Mouse (Mus musculus) neural tube, embryonic 15.5 days (tissue): Measurements from ENCODE around the gene Pdss2. TPM values are rescaled to one million over a fixed set of nuclear protein-coding genes. Genes with fewer than 3 reads are reported as not detected.

ENCODE experiments used
- ATAC-seq: fragments of 200-750 bp; cut with Nextera tagmentation; 2 replicates; pipeline ENCODE4 v1.8.0; 2017; ENCODE audit warnings: mild to moderate bottlenecking, moderate TSS enrichment, moderate library complexity; ENCODE audit not compliant: low FRiP score
- H3K27ac ChIP-seq: fragments of 300-500 bp; sonication (generic); replicated peaks from 2 replicates; pipeline ENCODE4 v1.5.1; 2015; ENCODE audit warnings: mild to moderate bottlenecking, inconsistent platforms
- H3K27me3 ChIP-seq: fragments of 300-500 bp; sonication (generic); replicated peaks from 2 replicates; pipeline ENCODE4 v1.6.1; 2015; ENCODE audit warnings: inconsistent platforms
- H3K36me3 ChIP-seq: fragments of 300-500 bp; sonication (generic); 2 replicates; pipeline ENCODE4 v1.6.1; 2015; ENCODE audit warnings: inconsistent platforms
- H3K4me1 ChIP-seq: fragments of 300-500 bp; sonication (generic); 2 replicates; pipeline ENCODE4 v1.6.1; 2015; ENCODE audit warnings: inconsistent platforms
- H3K4me2 ChIP-seq: fragments of 300-500 bp; sonication (generic); 2 replicates; pipeline ENCODE4 v1.6.1; 2015; ENCODE audit warnings: inconsistent platforms, mild to moderate bottlenecking, moderate library complexity
- H3K4me3 ChIP-seq: fragments of 300-500 bp; sonication (generic); replicated peaks from 2 replicates; pipeline ENCODE4 v1.5.1; 2015; ENCODE audit warnings: mild to moderate bottlenecking, inconsistent platforms
- H3K9ac ChIP-seq: fragments of 300-500 bp; sonication (generic); replicated peaks from 2 replicates; pipeline ENCODE4 v1.6.1; 2015; ENCODE audit warnings: mild to moderate bottlenecking, inconsistent platforms
- H3K9me3 ChIP-seq: fragments of 300-500 bp; sonication (generic); replicated peaks from 2 replicates; pipeline ENCODE4 v1.6.1; 2016; ENCODE audit warnings: inconsistent platforms
- WGBS: fragments of 180-500 bp; shearing (Covaris S2); methylation state at CpG from one replicate; pipeline ENCODE4 v1.1.7; 2015; ENCODE audit warnings: mixed read lengths; 5-methylcytosine and 5-hydroxymethylcytosine counted together
- polyA plus RNA-seq: library from polyadenylated mRNA; unstranded; fragments of >200 nt; fragmentation: Nextera tagmentation; extraction: Ambion mirVana; gene quantifications from 2 replicates; pipeline ENCODE4 v1.2.1, GENCODE M21; 2015

Pdss2 gene
- polyA plus RNA-seq, 1 experiment from 2014 or later, result 16.8 TPM

DNA sequence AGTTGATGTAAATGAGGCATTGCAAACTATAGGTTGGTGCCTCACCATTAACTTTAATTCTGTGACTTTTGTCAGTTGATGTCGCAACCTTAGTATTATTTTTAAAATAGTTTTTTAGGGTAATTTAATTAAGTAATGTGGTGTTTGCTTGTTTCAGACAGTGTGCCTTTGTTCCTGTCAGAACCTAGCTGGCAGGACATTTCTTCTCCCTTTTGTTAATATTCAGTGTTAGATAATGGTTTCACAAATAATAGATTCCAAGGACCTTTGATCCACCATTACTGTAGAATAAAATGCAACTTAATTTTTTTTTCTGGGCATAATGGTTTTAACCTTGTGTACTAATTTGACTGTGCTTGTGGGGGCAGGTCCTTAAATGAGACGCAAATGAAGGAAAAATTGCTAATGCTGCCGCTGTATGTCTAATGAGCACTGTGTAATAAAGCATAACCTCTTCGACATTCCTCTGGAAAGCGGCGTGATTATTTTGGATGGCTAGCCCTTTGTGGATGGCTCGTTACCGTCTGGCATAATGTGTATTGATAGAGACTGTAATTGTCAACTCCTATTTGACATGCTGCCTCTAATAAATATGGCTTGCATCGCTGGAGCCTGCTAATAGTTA lies 96.2 kb downstream of the Pdss2 start:
- 34% methylated on average over 9 of the region's 9 CpGs for WGBS
- Histone ChIP-seq H3K4me1 (peaks cover 9% of the 10 kb centered on the region), H3K4me3 (no peak overlapping the region), H3K9me3 (no peaks in the 10 kb centered on the region), H3K9ac (no peak overlapping the region), H3K27me3 (no peaks in the 10 kb centered on the region), H3K36me3 (no peaks in the 10 kb centered on the region), H3K27ac (no peak overlapping the region), H3K4me2 (no peak overlapping the region)
- no peak for ATAC-seq

GRCm38 (mm10) chr10:43321019-43321418 lies 99.7 kb downstream of the Pdss2 start:
- no peak overlapping the region for H3K27ac ChIP-seq
- no peaks in the 10 kb centered on the region for H3K27me3 ChIP-seq
- ATAC-seq, result no peak
- 90% methylated on average over 5 of the region's 5 CpGs for WGBS
- no peak overlapping the region for H3K9ac ChIP-seq
- H3K36me3 ChIP-seq, result no peaks in the 10 kb centered on the region
- no peaks in the 10 kb centered on the region for H3K9me3 ChIP-seq
- no peak overlapping the region for H3K4me3 ChIP-seq
- peaks cover 14% of the 10 kb centered on the region for H3K4me1 ChIP-seq
- H3K4me2 ChIP-seq, result no peak overlapping the region

DNA sequence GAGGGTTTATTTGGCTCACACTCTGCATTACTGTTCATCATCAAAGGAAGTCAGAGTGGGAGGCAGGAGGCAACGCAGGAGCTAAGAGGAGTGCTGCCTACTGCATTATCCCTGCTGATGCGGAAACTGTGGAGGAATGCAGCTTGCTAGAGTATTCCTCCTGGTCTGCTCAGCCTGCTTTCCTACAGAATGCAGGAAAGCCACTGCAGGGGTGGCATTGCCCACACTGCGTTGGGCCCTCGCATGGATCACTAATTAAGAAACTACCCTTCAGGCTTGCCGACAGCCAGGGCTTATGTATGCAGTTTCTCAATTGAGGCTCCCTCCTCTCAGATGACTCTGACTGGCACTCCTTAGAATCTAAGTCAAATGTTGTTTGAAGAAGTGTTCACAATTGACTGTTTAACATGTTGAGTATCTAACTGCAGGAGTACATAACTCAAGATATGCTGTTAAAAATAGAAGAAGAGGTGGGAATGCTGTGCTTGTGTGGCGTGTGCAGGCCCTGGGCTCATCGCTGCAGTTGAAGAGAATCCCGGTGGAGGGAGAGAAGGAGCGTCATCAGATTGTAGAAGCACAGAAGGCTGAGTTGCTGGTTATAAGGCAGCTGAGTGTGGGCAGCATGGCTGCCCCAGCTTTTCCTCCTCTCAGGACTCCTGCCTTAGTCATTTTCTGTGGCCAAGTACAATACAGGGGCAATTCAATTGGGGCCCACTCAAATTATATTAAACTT lies 101.3 kb downstream of the Pdss2 start:
- no peaks in the 10 kb centered on the region for H3K36me3 ChIP-seq
- H3K4me3 ChIP-seq, result no peak overlapping the region
- peaks cover 11% of the 10 kb centered on the region for H3K4me1 ChIP-seq
- H3K9me3 ChIP-seq, result no peaks in the 10 kb centered on the region
- peak; percentile 54; the same call in 1 of the 2 replicates for ATAC-seq
- H3K4me2 ChIP-seq, result no peak overlapping the region
- 60% methylated on average over 9 of the region's 9 CpGs for WGBS
- no peak overlapping the region for H3K9ac ChIP-seq
- no peaks in the 10 kb centered on the region for H3K27me3 ChIP-seq
- no peak overlapping the region for H3K27ac ChIP-seq

DNA sequence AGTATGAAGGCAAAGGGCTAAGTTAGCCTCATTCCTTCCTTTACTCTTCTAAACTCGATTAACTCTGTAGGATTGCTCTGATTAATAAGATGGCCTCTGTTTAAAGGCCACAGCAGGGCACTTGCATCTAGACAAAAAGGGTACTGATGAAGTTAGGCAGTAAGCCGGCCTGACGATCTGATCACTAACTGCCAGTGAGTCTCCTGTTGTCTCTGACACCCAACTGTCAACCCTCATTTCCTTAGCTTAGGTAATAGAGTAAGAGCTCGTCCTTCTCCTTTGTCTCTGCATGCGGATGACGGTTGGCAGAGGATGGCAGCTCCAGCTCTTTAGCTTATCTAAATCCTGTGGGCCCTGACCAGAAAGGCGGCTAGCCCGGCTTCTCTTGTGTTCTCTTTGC lies 102.1 kb downstream of the Pdss2 start:
- Histone ChIP-seq H3K27ac (no peak overlapping the region), H3K36me3 (no peaks in the 10 kb centered on the region), H3K4me2 (no peak overlapping the region), H3K4me1 (peaks cover 10% of the 10 kb centered on the region), H3K9me3 (no peaks in the 10 kb centered on the region), H3K9ac (no peak overlapping the region), H3K27me3 (no peaks in the 10 kb centered on the region), H3K4me3 (no peak overlapping the region)
- 54% methylated on average over 8 of the region's 8 CpGs for WGBS
- no peak for ATAC-seq

- Histone ChIP-seq H3K4me3 (no peak overlapping the region), H3K9me3 (no peaks in the 10 kb centered on the region), H3K27ac (no peak overlapping the region), H3K36me3 (no peaks in the 10 kb centered on the region), H3K27me3 (no peaks in the 10 kb centered on the region), H3K4me1 (peaks cover 24% of the 10 kb centered on the region), H3K4me2 (no peak overlapping the region), H3K9ac (no peak overlapping the region)
- over 99% methylated on average over 5 of the region's 5 CpGs for WGBS
- no peak for ATAC-seq
Observed at GRCm38 (mm10) chr10:43329813-43330212, 108.5 kb downstream of the Pdss2 start.

DNA sequence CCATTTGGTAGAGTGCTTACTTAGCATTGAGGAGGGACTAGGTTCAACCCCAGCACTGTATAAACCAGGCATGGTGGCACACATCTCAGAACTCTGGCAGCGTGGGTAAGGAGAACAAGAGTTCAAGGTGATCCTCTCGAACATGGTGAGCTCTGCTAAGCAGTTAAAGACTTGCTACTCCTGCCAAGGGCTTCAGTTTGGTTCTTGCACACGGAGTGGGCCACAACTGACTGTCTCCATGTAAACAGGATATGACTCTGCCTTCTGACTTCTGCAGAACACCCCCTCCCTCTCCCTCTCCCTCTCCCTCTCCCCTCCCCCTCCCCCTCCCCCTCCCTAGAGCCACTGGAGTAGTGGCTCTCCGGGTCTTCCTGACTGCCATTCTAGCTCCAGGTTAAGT lies 109.4 kb downstream of the Pdss2 start:
- Histone ChIP-seq H3K27me3 (no peaks in the 10 kb centered on the region), H3K9ac (no peak overlapping the region), H3K4me3 (no peak overlapping the region), H3K36me3 (no peaks in the 10 kb centered on the region), H3K9me3 (no peaks in the 10 kb centered on the region), H3K4me1 (peaks cover 24% of the 10 kb centered on the region), H3K4me2 (no peak overlapping the region), H3K27ac (no peak overlapping the region)
- WGBS, result 61% methylated on average over 4 of the region's 4 CpGs
- ATAC-seq, result no peak

DNA sequence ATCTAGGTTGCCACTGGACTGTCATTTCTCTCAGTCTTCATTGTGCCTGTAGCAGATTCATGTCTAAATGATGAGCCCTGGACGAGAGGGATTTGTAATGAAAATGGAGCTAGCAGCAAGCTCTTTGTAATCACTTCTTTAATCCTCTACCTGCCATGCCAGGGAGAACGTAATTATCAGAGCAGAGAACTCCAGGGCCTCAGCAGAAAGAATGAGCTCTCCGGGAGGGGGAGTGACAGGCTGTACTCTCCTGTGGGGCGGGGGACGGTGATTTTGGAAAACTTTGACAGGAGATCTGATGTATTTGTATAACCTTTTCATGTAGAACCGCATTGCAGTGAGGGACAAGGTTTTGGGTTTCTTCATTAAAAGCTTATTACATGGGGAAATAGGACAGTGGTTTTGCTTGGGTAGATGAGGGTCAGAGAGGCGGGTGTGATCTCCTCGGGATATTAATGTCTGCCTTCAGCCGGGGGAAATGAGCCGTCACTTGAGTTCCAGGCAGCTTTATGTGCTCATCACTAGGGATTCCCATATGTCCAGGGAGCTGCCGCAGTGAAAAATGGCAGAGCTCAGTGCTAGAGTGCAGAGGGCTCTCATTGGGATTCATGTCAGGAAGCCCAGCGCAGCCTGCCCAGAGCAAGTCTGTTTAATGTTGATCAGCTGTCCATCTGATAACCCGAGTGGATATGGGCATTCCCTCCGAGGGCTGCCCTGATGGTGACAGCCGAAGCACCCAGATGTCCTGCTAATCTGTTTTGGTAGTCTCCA lies 110.8 kb downstream of the Pdss2 start:
- no peak overlapping the region for H3K9ac ChIP-seq
- H3K9me3 ChIP-seq, result no peaks in the 10 kb centered on the region
- no peaks in the 10 kb centered on the region for H3K27me3 ChIP-seq
- WGBS, result 9% methylated on average over 15 of the region's 15 CpGs
- peak overlapping the region; percentile 26 for H3K4me2 ChIP-seq
- H3K27ac ChIP-seq, result peak overlapping the region; percentile 72
- no peaks in the 10 kb centered on the region for H3K36me3 ChIP-seq
- H3K4me1 ChIP-seq, result peaks cover 24% of the 10 kb centered on the region
- no peak overlapping the region for H3K4me3 ChIP-seq
- peak; percentile 84 for ATAC-seq

GRCm38 (mm10) chr10:43335874-43336273 lies 114.6 kb downstream of the Pdss2 start:
- WGBS, result 74% methylated on average over 4 of the region's 4 CpGs
- Histone ChIP-seq H3K4me2 (no peak overlapping the region), H3K27ac (no peak overlapping the region), H3K27me3 (no peaks in the 10 kb centered on the region), H3K36me3 (no peaks in the 10 kb centered on the region), H3K9ac (no peak overlapping the region), H3K4me3 (no peak overlapping the region), H3K9me3 (no peaks in the 10 kb centered on the region), H3K4me1 (peaks cover 22% of the 10 kb centered on the region)
- no peak for ATAC-seq

GRCm38 (mm10) chr10:43337110-43337509 lies 115.8 kb downstream of the Pdss2 start:
- Histone ChIP-seq H3K27ac (no peak overlapping the region), H3K27me3 (no peaks in the 10 kb centered on the region), H3K4me2 (no peak overlapping the region), H3K9me3 (no peaks in the 10 kb centered on the region), H3K36me3 (no peaks in the 10 kb centered on the region), H3K4me3 (no peak overlapping the region), H3K9ac (no peak overlapping the region), H3K4me1 (peaks cover 10% of the 10 kb centered on the region)
- WGBS, result 84% methylated on average over 2 of the region's 2 CpGs
- no peak for ATAC-seq

DNA sequence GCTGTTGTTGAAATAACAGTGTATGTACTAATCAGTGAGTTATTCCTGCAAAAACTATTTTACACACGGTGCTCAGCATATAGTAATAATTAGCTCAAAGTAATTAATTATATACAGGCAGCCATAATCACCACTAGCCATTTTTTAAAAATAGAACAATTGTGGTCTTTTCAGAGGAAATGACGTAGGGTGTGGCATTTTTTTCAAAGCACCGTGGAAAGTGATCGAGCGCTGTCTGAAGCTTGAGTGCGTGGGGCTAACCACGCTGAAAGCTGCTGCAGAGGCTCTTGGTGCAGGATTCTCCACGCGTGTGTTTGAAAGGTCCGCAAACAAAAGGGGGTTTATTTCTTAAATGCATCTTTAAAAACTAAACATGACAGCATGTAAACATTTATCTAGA lies 118.5 kb downstream of the Pdss2 start:
- no peak overlapping the region for H3K4me2 ChIP-seq
- WGBS, result 73% methylated on average over 10 of the region's 10 CpGs
- no peak overlapping the region for H3K9ac ChIP-seq
- no peak overlapping the region for H3K27ac ChIP-seq
- no peaks in the 10 kb centered on the region for H3K9me3 ChIP-seq
- no peaks in the 10 kb centered on the region for H3K27me3 ChIP-seq
- H3K4me1 ChIP-seq, result no peaks in the 10 kb centered on the region
- no peaks in the 10 kb centered on the region for H3K36me3 ChIP-seq
- H3K4me3 ChIP-seq, result no peak overlapping the region
- ATAC-seq, result no peak

GRCm38 (mm10) chr10:43349718-43350117 lies 128.4 kb downstream of the Pdss2 start:
- no peaks in the 10 kb centered on the region for H3K27me3 ChIP-seq
- H3K27ac ChIP-seq, result 0 out of 2 replicates have a peak overlapping the region, but pooled peaks have one; percentile 11
- no peaks in the 10 kb centered on the region for H3K9me3 ChIP-seq
- H3K4me3 ChIP-seq, result no peak overlapping the region
- H3K36me3 ChIP-seq, result no peaks in the 10 kb centered on the region
- no peak overlapping the region for H3K9ac ChIP-seq
- H3K4me1 ChIP-seq, result 0 out of 2 replicates have a peak, but pooled peaks cover 3% of the 10 kb centered on the region
- H3K4me2 ChIP-seq, result no peak overlapping the region
- WGBS, result 48% methylated on average over 2 of the region's 2 CpGs
- ATAC-seq, result no peak

DNA sequence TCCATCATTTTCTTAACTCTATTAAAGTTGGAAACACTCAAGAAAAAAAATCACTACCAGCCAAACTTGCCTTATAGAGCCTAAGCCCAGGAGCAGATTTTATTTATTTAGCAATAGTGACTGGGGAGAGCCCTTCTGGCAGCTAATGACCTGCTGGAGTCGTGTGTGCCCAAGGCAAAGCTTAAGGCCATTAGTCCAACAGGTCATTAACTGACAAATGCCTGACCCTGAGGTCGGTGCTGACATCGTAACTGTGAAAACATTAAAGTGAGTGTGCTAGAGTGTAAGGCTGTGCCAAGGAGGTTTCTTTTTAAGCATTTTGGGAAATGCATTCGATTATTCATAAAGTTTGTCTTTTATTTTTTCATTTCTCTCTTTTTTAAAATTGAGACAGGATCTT lies 136.6 kb downstream of the Pdss2 start:
- Histone ChIP-seq H3K36me3 (no peaks in the 10 kb centered on the region), H3K4me3 (no peak overlapping the region), H3K4me1 (no peaks in the 10 kb centered on the region), H3K9ac (no peak overlapping the region), H3K27ac (no peak overlapping the region), H3K9me3 (no peaks in the 10 kb centered on the region), H3K27me3 (no peaks in the 10 kb centered on the region), H3K4me2 (no peak overlapping the region)
- ATAC-seq, result no peak
- WGBS, result 43% methylated on average over 4 of the region's 4 CpGs
